Mouse (Mus musculus) embryonic fibroblast, embryonic 13.5 days (primary cell): Measurements from ENCODE around the gene Morn4. TPM values are rescaled to one million over a fixed set of nuclear protein-coding genes. Genes with fewer than 3 reads are reported as not detected.

Experiments used
- H3K27ac ChIP-seq: 2 replicates; pipeline ENCODE4 v1.5.1; 2012; ENCODE audit warnings: low read length, control low read depth, inconsistent platforms; ENCODE audit not compliant: insufficient read depth
- H3K4me1 ChIP-seq: 2 replicates; pipeline ENCODE4 v1.6.1; 2011; ENCODE audit warnings: low read length; ENCODE audit not compliant: control insufficient read depth, insufficient read depth
- H3K4me3 ChIP-seq: 2 replicates; pipeline ENCODE4 v1.5.1; 2011; ENCODE audit warnings: mild to moderate bottlenecking, control low read depth, low read length; ENCODE audit not compliant: insufficient read depth
- CTCF ChIP-seq: IDR thresholded peaks from 2 replicates; pipeline ENCODE4 v1.5.1; 2011; ENCODE audit warnings: mild to moderate bottlenecking, control low read depth, low read length, moderate library complexity, borderline replicate concordance; ENCODE audit not compliant: insufficient read depth
- POLR2A ChIP-seq: IDR thresholded peaks from 2 replicates; pipeline ENCODE4 v1.6.1; 2011; ENCODE audit warnings: low read depth, mild to moderate bottlenecking, control low read depth, low read length, moderate library complexity
- polyA plus RNA-seq: library from polyadenylated mRNA; stranded (reverse); fragments of >200 nt; gene quantifications from 2 replicates; pipeline ENCODE4 v1.2.4, GENCODE M21; 2011; ENCODE audit warnings: low read depth; ENCODE audit not compliant: missing spikeins, insufficient read length

The Morn4 gene
- polyA plus RNA-seq: 8.2 and 9.6 TPM in 2 replicates

DNA sequence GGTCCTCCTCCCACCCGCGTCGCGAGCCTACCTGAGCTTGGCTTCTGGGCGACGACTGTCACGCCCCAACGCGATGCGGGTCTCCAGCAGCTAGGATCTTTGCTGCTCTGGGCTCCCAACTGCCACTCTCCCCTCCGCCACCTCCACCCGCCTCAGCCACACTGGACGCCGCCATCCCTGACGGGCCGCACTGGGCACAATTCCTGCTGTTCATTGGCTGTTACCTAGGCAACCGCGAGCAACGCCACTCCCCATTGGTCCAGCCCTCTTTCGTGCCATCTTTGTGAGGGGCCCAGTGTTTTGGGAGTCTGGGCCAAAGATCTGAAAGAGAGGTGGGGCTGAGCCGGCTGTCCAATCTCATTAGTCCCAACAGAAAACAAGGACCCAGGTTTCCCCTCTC lies at the start of gene Morn4:
Gene Morn4, minus strand, starts transcription at position 192 of the 400 bp plus-strand sequence.
- peaks cover 3% of the 10 kb centered on the region; the same call in 1 of the 2 replicates for H3K4me1 ChIP-seq
- peak within 1 kb of the TSS; percentile 77 for H3K4me3 ChIP-seq
- no peak within 1 kb of the TSS for H3K27ac ChIP-seq
- peak; percentile 88 for TF ChIP-seq POLR2A
- TF ChIP-seq CTCF: no peak

DNA sequence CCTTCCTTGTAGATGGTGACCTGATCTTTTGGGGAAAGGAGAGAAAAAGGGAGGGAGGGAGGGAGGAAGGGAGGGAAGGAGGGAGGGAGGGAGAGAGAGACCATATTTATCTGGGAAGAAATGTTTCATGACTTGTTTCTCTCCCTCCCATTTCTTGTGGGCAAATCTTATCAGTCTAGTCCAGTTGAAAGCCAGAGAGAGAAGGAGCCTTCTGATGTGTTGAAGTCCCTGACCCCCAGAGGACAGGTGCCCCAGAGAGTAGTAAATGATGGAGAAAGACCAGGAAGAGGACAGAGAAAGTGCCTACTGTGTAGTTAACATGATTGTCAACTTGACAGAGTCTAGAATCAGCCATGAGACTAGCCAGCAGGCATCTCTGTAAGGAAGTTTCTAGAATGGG lies 48.9 kb upstream of the Morn4 start:
- Histone ChIP-seq H3K27ac (no peak overlapping the region), H3K4me3 (no peak overlapping the region), H3K4me1 (peaks cover 3% of the 10 kb centered on the region; the same call in 1 of the 2 replicates)
- TF ChIP-seq POLR2A (no peak), CTCF (no peak)

DNA sequence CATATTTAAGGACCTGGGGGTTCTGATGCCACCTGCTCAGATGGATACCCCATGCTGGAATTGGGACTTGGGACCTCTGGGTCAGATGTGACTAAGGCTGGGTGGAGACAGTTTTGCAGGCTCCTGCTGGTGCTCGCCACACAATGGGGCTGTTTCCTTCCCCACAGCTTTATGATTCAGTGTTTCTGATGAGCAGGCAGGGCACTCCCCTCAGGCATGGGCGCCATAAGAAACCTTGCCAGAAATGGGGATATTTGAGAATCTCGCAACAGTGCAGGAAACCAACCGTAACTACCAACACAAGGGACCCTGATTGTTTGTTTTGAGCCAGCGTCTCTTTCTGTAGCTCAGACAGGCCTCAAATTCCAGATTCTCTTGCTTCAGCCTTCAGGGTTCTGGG lies 44.9 kb upstream of the Morn4 start:
- Histone ChIP-seq H3K4me1 (peaks cover 7% of the 10 kb centered on the region), H3K4me3 (no peak overlapping the region), H3K27ac (peak overlapping the region; percentile 35)
- TF ChIP-seq CTCF (no peak), POLR2A (no peak)

DNA sequence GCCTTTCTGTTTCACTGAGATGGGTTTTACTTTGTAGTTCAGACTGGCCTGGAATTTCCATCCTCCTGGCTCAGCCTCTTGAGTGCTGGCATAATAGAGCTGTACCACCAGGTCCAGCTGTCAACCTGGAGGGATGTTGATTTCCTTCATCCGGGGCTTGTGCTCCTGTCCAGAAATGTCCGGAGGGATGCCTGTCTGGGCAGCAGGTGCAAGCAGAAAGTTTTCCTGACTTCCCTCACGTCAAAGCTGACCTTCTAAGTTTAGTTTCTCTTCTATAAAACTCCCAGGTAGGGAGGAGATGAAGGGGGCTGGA lies 44.1 kb upstream of the Morn4 start:
- no peak overlapping the region for H3K27ac ChIP-seq

DNA sequence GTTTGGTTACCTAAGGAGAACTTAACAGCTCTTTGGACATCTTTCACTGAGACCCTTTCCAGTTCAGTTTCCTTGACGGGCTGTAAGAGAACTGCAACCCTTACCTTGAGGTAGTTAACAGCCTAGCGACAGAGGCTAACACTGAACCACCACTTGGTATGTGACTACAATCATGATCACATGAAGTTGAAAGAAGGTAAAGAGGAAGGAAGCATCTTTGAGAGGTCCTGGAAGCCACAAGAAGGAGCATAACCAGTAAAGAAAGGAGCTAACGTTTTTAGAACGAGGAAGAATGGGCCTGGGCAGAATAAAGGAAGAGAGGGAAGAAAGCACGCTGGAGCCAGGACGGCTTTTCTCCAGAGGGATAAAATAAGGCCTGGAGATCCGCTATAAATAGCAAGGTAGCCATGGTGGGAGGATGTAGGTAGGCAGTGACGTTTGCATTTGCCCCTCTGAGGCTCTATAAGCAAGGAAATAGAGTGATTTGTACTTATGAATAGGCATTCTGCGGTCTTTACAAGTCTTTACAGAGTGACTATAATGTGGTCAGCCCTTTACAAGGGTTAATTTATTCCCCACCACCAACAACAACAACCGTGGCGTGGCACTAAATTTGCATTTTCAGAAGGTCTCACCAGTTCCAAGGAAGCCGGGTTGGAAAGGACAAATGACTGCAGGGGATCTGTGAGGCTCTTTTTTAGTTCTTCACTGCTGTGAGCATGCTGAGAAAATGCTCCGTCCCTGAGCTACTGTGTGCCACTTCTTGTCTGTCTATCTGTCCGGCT lies 43.5 kb upstream of the Morn4 start:
- H3K4me1 ChIP-seq: peaks cover 5% of the 10 kb centered on the region
- peak overlapping the region; percentile 89 for H3K27ac ChIP-seq
- H3K4me3 ChIP-seq: no peak overlapping the region

More for the DNA sequence above, 44.1 kb upstream of the Morn4 start:
- Histone ChIP-seq H3K4me1 (peaks cover 5% of the 10 kb centered on the region), H3K4me3 (no peak overlapping the region)
- TF ChIP-seq POLR2A (no peak), CTCF (no peak)

DNA sequence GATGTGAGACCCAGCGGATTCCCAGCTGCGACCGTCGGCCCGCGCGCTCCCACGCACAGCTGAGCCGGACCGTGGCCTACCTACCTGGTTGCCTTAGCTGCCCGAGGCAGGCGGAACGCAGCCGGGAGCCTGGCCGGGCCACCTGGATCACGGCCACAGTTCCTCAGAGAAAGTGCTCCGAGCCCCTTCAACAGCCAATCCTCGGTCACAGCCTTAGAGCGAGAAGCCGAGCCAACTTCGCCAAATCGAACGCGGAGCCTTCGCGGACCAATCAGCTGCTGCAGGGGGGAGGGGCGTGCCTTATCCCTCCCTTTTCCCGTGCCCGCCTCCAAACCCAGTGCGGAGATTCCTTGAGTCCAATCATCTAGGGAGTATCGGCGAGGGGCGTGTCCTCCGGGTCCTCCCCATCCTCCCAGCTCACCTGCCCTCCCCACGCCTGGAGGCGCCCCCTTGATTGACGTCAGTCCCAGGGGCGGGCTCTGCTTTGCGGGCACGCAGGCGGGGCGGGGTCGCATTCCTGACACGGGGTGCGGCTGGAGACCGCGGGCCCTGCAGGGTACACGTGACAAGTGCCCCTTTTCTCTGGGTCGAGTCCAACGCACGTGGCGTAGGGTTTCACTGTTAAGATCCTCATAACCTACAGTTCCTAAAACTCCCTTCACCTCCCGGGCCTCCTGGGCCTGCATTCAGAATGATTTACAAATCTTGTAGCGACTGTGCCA lies 42.8 kb upstream of the Morn4 start, which contains the start of gene Avpi1:
Gene Avpi1, minus strand, starts transcription at position 273 of the 722 bp plus-strand sequence.
- peak within 1 kb of the TSS; percentile 77 for H3K4me3 ChIP-seq
- H3K4me1 ChIP-seq: peaks cover 5% of the 10 kb centered on the region
- TF ChIP-seq CTCF (no peak), POLR2A (peak; percentile 92)
- peak within 1 kb of the TSS; percentile 89 for H3K27ac ChIP-seq

More for the DNA sequence above, 43.5 kb upstream of the Morn4 start:
- no peak for TF ChIP-seq CTCF
- no peak; the same call in 1 of the 2 replicates for TF ChIP-seq POLR2A

DNA sequence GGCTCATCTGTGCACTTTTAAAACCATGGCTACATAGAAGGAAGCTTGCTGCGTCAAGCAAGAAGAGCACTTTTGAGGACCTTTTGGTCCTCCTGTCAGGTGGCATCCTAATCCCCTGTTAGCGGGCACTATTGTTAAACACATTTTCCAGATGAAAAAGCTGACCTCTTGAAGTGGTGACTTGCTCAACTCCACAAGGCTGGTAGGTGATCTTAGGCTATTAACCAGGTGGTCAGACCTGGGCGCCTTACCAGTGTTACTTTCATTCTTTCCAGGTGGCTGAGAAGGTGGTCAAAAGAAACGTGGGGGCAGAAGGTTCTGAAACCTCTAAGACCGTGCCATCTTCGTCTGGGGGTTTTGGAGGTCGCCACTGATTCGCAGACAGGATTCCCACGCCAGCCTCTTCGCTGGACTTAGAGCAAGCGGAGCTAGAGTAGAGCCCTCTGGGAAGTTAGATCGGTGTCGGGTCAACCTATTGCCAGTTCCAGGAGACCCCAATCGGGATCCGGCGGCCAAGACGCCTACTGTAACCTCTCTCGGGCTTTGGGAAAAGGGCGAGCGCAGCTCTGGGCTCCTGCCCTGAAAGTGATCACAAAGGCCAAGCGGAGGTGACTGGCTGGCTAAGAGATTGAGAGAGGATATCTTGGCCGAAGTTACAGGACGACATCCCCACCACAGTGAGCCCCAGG lies 42.0 kb upstream of the Morn4 start:
- H3K27ac ChIP-seq: peak overlapping the region; percentile 74
- H3K4me3 ChIP-seq: peak overlapping the region; percentile 77
- TF ChIP-seq POLR2A: no peak
- TF ChIP-seq CTCF: no peak
- peaks cover 5% of the 10 kb centered on the region for H3K4me1 ChIP-seq

DNA sequence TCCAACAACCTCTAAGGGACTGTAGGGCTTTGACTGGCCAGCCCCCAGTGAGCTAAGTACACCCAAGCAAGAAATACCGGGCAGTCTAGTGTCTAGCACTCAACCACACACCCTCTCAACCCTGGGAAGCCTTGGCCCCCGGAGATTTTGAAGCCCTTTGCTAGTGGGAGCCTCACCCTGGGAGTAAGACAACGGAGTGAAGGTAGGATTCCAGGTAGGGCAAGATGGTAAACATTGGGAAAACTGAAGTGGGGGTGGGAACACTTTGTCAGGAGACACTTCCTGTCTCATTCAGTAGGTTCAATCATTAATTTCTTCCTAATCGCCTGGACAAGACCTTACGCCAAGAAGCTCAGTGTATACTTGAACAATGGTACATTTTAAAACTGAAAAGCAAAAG lies 40.9 kb upstream of the Morn4 start:
- peaks cover 5% of the 10 kb centered on the region for H3K4me1 ChIP-seq
- H3K4me3 ChIP-seq: no peak overlapping the region
- no peak overlapping the region for H3K27ac ChIP-seq
- TF ChIP-seq CTCF (no peak), POLR2A (no peak)

DNA sequence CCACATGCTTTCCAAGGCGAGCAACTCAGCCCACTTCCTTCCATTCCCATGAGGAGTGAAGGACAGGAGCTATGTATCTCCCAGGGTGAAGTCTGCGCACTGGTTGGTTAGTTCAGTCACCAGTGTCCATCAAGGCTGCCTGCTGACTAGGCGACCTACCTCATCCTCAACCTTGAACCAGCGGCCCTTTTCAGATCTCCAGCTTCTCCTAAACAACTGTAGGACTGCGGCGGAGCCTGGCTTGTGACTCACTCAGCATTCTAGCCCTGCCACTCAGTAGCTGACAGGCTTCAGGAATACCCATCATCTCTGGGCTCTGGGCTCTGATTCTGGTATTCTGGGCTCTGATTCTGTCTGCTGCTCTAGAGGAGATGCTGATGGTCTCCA lies 40.1 kb upstream of the Morn4 start:
- peaks cover 5% of the 10 kb centered on the region for H3K4me1 ChIP-seq
- TF ChIP-seq CTCF (no peak), POLR2A (no peak)
- no peak overlapping the region for H3K4me3 ChIP-seq
- H3K27ac ChIP-seq: no peak overlapping the region

DNA sequence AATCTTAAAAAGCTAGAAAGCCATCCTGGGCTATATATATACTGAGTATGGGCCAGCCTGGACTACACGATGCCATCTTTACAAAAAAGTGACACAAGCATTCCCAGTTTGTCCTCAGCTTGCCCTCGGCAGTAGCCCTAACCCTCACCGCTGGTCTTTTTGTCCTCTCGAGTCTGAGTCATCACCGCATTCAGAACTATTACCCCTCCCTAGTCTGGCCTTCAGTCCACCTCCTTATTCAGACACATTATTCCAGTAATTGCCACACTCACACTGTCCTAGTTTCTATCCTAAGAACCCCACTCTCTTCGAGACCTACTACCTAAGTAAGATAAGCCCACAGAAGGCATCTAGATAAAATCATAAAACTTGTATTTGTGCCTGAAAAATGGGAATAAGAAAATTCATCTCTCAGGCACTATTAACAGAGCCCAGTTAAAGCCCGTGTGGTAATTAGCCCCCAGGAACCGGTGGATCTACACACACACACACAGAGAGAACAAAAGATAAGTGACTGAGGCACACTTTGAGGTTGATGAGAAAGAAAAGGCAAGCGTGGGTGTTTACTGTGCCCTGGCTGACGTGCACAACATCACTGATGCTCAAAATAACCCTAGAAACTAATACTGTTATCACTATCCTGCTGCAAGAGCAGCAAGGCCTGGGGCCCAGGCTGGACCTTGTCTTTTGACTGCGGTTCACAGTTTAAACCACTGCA lies 39.5 kb upstream of the Morn4 start:
- Histone ChIP-seq H3K4me1 (peaks cover 5% of the 10 kb centered on the region), H3K27ac (no peak overlapping the region), H3K4me3 (no peak overlapping the region)
- TF ChIP-seq CTCF: no peak
- no peak for TF ChIP-seq POLR2A
